Mouse (Mus musculus) lung, postnatal 25 days (tissue): ENCODE measurements around the gene Pafah1b3.

Experiments used
- DNase-seq: peaks from one replicate; pipeline ENCODE4 v3.0.0; 2022; ENCODE audit warnings: low spot score

The Pafah1b3 gene

DNA sequence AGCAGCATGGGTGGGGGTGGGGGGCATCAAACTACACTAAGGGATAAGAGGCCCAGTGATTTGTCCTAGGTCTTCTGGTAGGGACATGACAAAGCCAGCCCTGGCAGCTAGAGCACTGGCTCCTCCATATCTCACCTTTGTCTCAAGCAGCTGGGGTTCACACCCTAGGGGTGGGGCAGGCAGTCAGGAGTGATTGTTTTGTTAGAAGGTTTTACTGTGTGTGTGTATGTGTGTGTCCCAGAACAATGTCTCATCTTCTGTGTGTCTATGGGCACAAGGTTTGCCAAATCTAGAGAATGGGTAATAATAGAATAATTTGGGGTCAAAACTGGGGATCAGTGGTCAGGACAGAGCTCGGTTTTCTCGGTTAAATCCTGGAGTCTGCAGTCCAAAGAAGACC is 7.7 kb upstream of the Pafah1b3 start:
- DNase-seq: no peak

DNA sequence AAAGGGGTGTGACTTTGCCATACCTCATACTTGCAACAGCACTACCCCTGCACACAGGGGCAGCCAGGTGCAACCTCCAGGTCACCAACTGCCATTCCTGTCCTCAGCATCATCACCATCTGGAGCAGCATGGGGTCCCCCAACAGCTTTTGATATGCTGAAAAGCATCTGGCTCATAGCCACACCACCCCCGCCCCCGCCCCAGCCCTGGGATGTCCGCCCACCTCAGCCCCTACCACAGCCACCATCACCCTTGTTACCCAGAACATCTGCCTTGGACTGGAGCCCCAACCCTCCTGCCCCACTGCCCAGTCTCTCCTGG is 5.9 kb upstream of the Pafah1b3 start:
- no peak for DNase-seq

DNA sequence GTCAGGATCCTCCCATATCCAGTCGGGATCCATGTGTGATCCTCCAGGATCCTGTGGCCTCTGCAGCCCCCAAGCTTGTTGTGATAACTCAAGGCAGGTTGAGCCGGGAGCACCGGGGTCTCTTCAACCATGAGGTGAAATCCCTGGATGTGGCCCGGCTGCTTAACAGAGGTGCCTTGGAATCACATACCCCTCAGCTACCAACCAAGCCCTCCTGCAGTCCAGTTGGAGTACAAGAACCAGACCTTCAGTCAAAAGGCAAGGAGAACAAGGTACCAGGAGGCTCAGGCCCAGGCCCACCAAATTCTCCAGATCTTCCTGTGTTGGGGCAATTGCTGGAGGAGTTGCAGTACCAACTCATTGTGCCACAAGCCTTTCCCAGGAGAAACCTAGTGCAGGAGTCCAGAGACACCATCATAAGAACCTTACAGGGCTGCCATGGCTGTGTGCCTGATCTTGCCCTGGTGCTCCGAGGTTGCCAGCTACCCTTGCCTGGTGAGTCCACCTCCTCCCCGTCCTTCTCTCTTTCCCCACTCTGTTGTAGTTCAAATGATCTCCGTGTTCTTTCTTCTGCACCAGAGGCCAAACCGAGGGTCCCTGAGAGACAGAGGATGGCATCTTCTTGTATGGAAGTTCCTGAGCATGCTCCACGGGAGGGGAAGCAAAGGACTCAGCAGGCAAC is 5.4 kb upstream of the Pafah1b3 start:
- no peak for DNase-seq

DNA sequence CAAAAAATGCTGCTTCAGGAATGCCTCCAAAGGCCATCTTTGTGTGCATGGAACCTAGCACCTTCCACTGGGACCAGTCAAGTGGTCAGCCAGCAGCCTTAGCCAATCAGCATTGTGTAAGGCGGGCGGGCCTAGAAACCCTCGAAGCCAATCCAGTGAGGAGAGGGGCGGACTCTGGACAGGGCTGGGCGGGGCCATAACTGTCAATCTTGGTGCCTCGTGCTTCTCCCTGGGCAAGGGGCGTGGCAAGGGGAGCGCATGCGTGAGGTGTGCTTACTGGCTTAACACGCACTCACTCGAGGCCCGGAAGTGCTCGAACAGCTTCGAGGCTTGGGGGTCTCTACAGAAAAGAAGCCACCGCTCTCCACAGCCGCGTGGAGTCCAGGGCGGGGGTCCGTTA is 3.3 kb upstream of the Pafah1b3 start, which contains the start of gene Prr19:
Prr19 (plus strand) TSS at position 349 of the 400 bp plus-strand sequence.
- DNase-seq: no peak

DNA sequence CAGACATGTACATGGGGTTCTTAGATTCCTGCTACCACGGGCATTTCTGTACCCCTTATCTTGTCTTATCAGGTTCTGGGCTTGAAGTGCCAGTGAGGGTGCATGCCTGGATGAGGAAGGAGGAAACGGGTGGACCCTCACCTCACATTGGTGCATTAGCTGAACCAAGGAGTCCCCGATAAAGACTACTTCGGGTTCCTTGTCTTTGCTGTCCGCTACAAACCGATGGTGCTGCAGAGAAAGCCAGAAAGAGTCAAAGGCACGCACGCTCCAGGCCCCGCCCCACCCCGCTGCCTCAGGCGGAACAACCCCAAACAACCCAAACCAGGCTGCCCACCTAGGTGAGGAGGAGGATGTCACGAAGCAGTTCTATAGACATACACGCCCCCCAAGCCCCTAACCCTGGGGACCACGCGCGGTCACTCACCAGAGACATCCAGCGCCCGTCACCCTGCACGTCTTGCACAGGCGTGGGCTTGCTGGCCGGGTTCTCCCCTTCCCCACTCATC is 787 bp downstream of the Pafah1b3 start:
- DNase-seq: no peak

DNA sequence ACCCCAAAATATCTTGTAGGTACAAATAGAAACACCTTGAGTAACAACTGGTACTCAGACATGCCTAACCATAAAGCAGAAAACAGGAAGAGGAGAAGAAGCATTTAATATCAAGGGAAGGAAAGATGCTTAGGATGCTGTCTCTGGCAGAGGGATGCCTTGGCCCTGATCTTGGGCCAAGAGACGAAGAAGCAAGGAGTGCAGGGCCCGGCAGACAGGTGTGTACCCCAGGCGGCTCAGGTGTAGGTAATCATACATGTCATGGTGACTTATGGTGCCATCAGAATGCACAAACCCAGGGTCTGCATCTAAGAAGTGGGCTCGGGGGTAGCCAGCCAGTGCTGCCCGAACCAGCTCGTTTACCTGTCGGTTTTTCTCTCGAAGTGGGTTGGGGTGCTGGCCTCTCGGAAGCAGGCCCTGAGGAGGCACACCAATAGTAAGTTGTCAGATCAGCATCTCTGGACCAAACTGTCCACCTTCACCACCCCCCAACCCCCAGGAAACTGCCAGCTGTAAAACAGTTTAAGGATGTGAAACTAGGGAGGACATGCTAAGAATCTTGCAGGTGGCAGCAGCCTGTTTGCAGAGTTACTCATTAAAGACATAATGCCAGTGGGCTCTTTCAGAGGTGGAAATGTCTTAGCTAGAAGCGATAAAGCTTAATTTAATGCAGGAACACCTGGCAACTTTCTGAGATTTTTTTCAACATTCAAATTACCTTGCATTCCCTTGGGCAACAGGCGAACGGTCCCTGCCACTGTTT is 2.6 kb downstream of the Pafah1b3 start:
- DNase-seq: no peak

DNA sequence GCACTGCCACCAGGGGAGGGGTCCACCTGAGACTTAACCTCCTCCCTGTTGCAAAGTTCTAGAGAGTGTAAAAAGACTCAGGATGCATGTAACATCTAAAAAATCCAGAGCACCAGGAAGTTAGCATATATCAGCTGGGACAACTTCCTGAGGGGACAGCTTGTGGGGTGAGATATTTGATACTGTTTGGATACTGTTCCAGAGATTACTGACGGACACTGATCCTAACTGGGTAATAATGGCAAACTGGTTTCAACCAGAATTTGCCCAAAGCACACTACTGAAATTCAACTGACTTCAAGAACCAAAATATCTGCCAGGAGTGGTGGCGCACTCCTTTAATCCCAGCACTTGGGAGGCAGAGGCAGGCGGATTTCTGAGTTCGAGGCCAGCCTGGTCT is 3.3 kb downstream of the Pafah1b3 start:
- DNase-seq: no peak

DNA sequence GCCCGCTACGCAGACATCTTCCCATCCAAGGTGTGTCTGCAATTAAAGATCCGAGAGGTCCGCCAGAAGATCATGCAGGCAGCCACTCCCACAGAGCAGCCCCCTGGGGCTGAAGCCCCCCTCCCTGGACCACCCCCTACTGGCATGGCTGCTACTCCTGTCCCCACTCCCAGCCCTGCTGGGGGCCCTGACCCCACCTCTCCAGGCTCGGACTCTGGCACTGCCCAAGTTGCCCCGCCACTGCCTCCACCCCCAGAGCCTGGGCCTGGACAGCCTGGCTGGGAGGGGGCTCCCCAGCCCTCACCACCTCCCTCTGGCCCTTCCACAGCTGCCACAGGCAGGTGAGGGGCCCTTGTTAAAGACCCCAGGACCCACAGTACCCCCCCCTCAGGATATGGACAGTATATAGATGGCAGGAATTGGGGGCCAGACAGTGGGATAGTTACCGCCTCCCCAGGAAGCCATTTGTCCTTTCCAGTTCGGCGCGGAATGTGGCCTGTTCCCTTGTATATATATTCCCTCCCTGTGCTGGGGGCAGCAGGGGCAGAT is 4.5 kb downstream of the Pafah1b3 start:
- no peak for DNase-seq

DNA sequence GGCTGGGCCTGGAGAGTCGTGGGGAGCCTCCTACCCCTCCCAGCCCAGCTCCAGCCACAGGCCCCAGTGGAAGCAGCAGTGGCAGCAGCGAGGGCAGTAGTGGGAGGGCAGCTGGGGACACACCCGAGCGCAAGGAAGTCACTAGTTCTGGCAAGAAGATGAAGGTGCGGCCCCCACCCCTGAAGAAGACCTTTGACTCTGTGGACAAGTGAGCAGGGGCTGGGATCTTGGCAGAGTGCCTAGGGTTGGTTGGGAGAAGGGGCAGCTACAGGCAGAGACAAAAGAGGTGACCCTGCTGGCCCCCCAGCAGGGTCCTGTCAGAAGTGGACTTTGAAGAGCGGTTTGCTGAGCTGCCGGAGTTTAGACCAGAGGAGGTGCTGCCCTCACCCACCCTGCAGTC is 5.7 kb downstream of the Pafah1b3 start:
- no peak for DNase-seq

DNA sequence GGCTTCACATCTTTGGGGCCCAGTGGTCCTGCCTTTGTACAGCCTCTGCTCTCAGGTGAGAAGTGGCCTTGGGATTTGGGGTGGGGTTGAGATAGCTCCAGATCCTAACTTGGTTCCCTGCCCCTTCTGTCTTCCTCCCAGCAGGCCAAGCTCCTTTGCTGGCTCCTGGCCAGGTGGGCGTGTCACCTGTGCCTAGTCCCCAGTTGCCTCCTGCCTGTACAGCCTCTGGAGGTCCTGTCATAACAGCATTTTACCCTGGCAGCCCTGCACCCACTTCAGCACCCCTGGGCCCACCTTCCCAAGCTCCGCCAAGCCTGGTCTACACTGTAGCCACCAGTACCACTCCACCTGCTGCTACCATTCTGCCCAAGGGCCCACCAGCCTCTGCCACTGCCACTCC is 6.9 kb downstream of the Pafah1b3 start:
- DNase-seq: no peak

DNA sequence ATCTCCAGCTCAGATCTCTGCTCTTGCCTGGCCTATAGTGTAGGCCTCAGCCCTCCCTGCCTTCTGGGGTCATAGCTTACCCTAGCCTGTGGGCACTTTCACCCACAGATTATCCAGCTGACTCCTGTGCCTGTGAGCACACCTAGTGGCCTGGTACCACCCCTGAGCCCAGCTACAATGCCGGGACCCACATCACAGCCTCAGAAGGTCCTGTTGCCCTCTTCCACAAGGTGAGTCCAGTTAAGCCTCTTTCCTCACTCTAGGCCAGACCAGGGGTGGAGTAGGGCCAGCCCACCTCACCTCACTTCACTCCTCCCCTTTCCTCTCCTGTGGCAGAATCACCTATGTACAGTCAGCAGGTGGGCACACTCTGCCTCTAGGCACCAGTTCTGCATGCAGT is 7.3 kb downstream of the Pafah1b3 start:
- DNase-seq: no peak

DNA sequence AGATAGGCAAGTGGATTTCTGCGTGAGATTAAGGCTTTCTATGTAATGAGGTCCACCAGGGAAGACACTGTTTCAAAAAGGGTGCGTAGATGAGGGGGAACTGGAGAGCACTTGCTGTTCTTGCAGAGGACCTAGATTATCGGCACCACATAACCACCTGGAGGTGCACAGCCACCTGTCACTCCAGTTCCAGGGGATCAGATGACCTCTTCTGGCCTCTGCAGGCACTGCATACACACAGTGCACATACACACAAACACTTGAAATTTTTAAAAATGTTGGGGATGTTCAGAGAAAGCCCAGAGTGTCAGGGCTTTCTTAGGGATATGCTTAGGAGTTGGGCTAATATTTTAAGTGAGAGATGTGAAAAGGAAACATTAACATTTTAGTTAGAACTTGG is 7.9 kb downstream of the Pafah1b3 start:
- DNase-seq: no peak

DNA sequence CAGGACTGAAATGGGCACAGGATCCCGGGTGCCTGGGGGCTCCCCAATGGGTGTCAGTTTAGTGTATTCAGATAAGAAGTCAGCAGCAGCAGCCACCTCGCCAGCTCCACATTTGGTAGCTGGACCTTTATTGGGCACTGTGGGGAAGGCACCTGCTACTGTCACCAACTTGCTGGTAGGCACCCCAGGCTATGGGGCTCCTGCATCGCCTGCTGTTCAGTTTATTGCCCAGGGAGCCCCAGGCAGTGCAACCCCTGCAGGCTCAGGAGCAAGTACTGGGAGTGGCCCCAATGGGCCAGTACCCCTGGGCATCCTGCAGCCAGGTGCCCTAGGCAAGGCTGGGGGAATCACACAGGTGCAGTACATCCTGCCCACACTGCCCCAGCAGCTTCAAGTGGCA is 9.1 kb downstream of the Pafah1b3 start:
- DNase-seq: no peak

DNA sequence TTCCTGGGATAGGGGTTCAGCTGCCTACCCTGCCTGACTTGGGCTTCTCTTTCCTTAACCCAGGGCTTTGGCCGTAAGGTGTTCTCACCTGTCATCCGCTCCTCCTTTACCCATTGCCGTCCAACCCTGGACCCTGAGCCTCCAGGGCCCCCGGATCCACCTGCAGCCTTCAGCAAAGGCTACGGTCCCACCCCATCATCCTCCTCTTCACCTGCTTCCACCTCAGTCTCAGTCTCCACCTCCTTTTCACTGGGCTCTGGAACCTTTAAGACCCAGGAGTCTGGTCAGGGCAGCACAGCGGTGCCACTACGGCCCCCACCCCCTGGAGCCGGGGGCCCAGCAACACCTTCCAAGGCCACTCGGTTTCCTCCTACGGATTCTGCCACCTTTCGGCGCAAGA is 9.8 kb downstream of the Pafah1b3 start:
- DNase-seq: no peak

DNA sequence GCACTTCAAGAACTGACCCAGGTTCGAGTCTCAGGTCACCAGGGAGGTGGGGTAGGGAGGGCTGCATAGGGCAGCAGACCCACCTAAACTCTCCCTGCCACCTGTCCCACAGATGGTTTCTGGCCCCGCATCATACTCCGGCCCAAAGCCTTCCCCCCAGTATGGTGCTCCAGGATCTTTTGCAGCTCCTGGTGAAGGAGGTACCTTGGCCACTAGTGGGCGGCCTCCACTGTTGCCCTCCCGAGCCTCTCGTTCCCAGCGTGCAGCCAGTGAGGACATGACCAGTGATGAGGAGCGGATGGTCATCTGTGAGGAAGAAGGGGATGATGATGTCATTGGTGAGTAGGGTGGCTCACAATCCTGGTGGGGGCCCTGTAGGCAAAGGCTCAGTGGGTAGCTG is 10.8 kb downstream of the Pafah1b3 start:
- no peak for DNase-seq

DNA sequence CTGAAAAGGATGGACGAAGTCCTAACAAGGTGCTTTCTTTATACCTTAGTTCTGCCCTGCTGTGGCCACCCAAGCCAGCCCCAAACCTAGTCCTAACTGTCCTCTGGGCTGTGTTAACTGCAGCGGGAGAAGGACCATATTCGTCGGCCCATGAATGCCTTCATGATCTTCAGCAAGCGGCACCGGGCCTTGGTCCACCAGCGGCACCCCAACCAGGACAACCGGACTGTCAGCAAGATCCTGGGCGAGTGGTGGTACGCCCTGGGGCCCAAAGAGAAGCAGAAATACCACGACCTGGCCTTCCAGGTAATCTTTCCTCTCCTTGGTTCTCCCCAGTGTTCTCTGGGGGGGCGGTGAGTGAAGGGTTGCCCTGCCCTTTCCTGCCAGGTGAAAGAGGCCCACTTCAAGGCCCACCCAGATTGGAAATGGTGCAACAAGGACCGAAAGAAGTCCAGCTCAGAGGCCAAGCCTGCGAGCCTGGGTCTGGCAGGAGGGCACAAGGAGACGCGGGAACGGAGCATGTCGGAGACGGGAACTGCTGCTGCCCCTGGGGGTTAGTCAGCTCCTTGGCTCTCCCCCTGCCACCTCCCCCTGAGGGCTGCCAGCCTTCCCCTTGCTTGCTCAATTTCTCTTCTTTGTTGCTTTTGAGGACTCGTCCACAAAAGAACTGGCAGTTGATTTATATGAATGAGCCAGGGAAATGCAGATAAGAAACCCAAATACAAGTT is 12.1 kb downstream of the Pafah1b3 start:
- DNase-seq: no peak

DNA sequence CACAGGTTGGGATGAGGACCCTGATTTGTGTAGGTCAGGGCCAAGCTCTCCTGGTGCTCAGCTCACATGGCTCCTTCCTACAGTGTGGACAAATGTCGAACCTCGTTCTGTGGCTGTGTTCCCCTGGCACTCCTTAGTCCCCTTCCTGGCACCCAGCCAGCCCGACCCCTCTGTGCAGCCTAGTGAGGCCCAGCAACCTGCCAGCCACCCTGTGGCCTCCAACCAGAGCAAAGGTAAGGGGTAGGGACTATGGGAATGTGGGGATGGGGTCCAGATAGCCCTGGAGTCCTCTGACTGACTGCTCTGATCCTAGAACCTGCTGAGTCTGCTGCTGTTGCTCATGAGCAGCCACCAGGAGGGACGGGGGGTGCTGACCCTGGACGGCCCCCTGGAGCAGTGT is 13.0 kb downstream of the Pafah1b3 start:
- DNase-seq: no peak

DNA sequence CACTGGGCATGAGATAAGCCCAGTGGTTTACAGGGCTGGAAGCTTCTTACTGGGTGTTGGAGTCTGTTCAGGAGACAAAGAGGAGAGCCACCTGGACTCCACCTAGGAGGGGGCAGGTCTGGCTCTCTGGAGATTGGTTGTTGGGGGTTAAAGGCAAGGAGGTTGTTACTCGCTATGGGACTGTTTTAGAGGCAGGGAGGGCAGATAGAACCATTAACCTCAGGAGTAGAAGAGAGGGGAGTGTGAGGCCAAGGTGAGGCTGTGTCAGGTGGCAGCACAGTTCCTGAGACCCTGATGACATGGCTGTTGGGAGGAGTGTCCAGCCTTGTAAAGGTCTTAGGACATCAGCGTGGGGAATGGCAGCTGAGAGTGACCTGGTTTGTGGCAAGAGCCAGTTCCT is 13.6 kb downstream of the Pafah1b3 start:
- DNase-seq: no peak

DNA sequence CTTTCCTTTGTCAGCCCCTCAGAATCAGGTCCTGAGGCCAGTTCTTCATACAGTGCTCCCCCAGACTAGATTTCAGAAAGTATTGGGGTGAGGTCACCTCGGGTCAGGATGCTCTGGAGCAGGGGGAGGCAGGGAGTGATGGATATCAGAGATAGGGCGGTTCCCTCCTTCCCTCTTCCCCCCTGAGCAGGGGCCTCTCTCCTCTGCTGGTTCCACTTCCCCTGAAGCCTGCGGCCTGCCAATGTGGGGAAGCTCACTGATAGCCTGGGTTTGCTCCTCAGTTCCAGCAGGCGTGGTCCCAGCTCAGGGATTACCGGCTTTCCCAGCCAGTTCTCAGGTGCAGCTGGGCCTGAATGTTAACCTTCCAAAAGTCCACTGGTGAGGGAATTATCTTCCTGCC is 14.1 kb downstream of the Pafah1b3 start:
- DNase-seq: peak; percentile 17

DNA sequence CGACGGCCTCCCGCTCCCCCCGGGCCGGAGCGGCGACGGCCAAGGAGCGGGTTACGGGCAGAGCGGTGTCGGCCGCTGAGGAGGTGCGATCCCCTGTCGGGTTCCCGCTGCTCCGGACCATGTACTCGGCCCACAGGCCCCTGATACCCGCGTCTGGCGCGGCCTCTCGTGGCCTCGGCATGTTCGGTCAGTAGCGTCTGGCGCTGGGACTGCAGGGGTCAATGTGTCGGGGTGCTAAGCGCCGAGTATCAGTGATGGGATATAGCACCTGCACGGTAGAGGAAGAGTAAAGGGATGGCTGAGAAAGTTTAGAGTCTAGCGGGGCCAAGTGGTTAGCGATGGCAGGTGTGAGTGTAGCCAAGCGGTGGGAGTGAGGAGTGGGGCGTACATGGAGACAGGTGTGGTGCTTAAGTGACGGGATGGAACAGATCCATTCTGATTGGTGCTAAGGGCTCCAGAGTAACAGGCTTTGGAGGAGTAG is 15.0 kb downstream of the Pafah1b3 start:
- DNase-seq: peak; percentile 25

DNA sequence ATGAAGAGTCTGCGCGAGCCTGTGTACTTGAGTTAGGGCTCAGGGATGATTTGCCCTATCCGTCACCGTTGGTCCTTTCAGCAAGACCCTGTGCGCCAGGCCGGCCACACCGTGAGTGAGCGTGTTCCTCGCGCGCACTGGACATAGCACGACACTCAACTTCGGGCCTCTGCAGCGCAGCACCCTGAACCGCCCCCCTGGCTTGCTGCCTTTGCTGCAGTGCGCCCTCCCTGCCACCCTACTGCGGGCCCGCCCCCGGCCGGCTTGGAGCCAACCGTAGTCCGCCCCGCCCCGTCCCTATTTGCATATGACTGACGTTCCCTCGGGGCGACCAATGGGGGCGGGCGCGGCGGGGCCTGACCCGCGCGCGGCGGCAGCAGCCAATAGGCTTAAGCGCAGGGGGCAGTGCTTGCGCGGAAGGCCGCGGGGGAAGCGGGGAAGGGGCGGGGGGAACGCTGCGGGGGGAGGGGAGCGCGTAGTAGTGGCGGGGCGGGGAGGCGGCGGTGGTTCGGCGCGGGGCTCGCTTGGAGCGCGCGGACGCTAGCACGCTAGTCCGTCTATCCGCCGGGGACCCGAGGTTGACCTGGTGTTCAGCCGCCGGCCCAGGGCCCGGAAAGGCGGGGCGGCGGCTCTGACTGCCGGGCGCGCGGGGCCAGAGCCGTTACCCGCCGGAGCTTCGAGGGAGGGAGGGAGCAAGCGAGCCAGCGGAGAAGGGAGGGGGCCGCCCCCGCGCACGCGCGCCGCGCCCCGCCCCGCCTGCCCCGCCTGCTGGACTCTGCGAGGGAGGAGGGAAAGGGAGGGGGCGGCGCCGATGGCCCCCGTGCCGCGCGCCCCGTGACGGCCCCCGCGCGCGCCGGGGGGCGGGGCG is 15.8 kb downstream of the Pafah1b3 start:
- DNase-seq: peak; percentile 97
